Mouse (Mus musculus): ENCODE measurements around the gene Coro2b.
"Not testable (repeated sequence)": the region's sequence is repeated elsewhere in the genome, so short reads cannot be mapped to it uniquely, and the experiment has no call there.

The Coro2b gene

GRCm38 (mm10) chr9:62469696-62470095, 67.1 kb downstream of the Coro2b start:
- DNase-seq, result no peak

- DNase-seq, result no peak
Measured at GRCm38 (mm10) chr9:62469143-62469542, 67.7 kb downstream of the Coro2b start.

GRCm38 (mm10) chr9:62467413-62467784, 69.4 kb downstream of the Coro2b start:
- no peak for DNase-seq

- DNase-seq, result no peak
Measured at GRCm38 (mm10) chr9:62466742-62467412, 70.0 kb downstream of the Coro2b start.

- no peak for DNase-seq
Measured at GRCm38 (mm10) chr9:62466053-62466452, 70.8 kb downstream of the Coro2b start.

- DNase-seq, result no peak
Measured at GRCm38 (mm10) chr9:62464727-62465126, 72.1 kb downstream of the Coro2b start.

- DNase-seq, result no peak
Measured at GRCm38 (mm10) chr9:62461766-62462165, 75.1 kb downstream of the Coro2b start.

GRCm38 (mm10) chr9:62461095-62461494, 75.7 kb downstream of the Coro2b start:
- DNase-seq, result no peak

- no peak for DNase-seq
Measured at GRCm38 (mm10) chr9:62460086-62460485, 76.8 kb downstream of the Coro2b start.

GRCm38 (mm10) chr9:62458457-62458856, 78.4 kb downstream of the Coro2b start:
- no peak for DNase-seq

GRCm38 (mm10) chr9:62456015-62456414, 80.8 kb downstream of the Coro2b start:
- peak; percentile 44 for DNase-seq

- no peak for DNase-seq
Measured at GRCm38 (mm10) chr9:62455210-62455969, 81.5 kb downstream of the Coro2b start.

GRCm38 (mm10) chr9:62452373-62452993, 84.4 kb downstream of the Coro2b start:
- no peak for DNase-seq

- DNase-seq, result no peak
Measured at GRCm38 (mm10) chr9:62451585-62452372, 85.1 kb downstream of the Coro2b start.

GRCm38 (mm10) chr9:62450862-62451261, 86.0 kb downstream of the Coro2b start:
- DNase-seq, result no peak

- DNase-seq, result no peak
Measured at GRCm38 (mm10) chr9:62450355-62450754, 86.5 kb downstream of the Coro2b start.

- DNase-seq, result not testable (repeated sequence)
Measured at GRCm38 (mm10) chr9:62447337-62447736, 89.5 kb downstream of the Coro2b start.

- peak; percentile 70 for DNase-seq
Measured at GRCm38 (mm10) chr9:62438755-62439101, 98.1 kb downstream of the Coro2b start.

GRCm38 (mm10) chr9:62438085-62438754, 98.6 kb downstream of the Coro2b start:
- peak; percentile 46 for DNase-seq

GRCm38 (mm10) chr9:62437446-62437845, 99.4 kb downstream of the Coro2b start:
- no peak for DNase-seq

GRCm38 (mm10) chr9:62435613-62436318, 101.1 kb downstream of the Coro2b start:
- DNase-seq, result no peak
